Mouse (Mus musculus): ENCODE results near the gene Nap1l3. TPM values are rescaled to one million over a fixed set of nuclear protein-coding genes. Genes with fewer than 3 reads are reported as not detected.

Nap1l3 gene
- 3.2 and 3.8 TPM in 2 replicates for polyA plus RNA-seq (2016; fragmentation: Nextera tagmentation; extraction: Ambion mirVana)

GRCm38 (mm10) chrX:122396781-122397581, at the start of gene Nap1l3:
TSS of gene Nap1l3 (minus strand) at chrX:122397401.
- DNase-seq (ENCODE audit: low spot score) = peak; percentile 80
- Histone ChIP-seq H3K9me3 (no peaks in the 10 kb centered on the region), H3K4me3 (peak within 1 kb of the TSS; percentile 67), H3K4me1 (no peaks in the 10 kb centered on the region), H3K36me3 (no peaks in the 10 kb centered on the region), H3K27me3 (ENCODE audit: insufficient read depth, poor library complexity, severe bottlenecking) (no peaks in the 10 kb centered on the region), H3K27ac (peak within 1 kb of the TSS; percentile 70)
- 4% methylated on average over 38 of the region's 39 CpGs for WGBS

GRCm38 (mm10) chrX:122397652-122398051, 451 bp upstream of the Nap1l3 start:
- no peaks in the 10 kb centered on the region for H3K27me3 ChIP-seq (ENCODE audit: insufficient read depth, poor library complexity, severe bottlenecking)
- 21% methylated on average over 8 of the region's 8 CpGs for WGBS

More at GRCm38 (mm10) chrX:122397652-122398051, 451 bp upstream of the Nap1l3 start:
- H3K9me3 ChIP-seq = no peaks in the 10 kb centered on the region
- DNase-seq (ENCODE audit: low spot score) = no peak
- H3K4me1 ChIP-seq = no peaks in the 10 kb centered on the region
- H3K36me3 ChIP-seq = no peaks in the 10 kb centered on the region
- H3K4me3 ChIP-seq = peak overlapping the region; percentile 67
- H3K27ac ChIP-seq = no peak overlapping the region
